Mouse (Mus musculus) stomach, postnatal 0 days (tissue): Measurements from ENCODE around the gene Ern2.

Experiments
- CTCF ChIP-seq: IDR thresholded peaks from 2 replicates; pipeline ENCODE4 v1.5.1; 2016; ENCODE audit warnings: antibody characterized with exemption, low read depth, mild to moderate bottlenecking, moderate library complexity
- EP300 ChIP-seq: optimal IDR thresholded peaks from 2 replicates; pipeline ENCODE3; 2016; ENCODE audit warnings: antibody characterized with exemption

DNA sequence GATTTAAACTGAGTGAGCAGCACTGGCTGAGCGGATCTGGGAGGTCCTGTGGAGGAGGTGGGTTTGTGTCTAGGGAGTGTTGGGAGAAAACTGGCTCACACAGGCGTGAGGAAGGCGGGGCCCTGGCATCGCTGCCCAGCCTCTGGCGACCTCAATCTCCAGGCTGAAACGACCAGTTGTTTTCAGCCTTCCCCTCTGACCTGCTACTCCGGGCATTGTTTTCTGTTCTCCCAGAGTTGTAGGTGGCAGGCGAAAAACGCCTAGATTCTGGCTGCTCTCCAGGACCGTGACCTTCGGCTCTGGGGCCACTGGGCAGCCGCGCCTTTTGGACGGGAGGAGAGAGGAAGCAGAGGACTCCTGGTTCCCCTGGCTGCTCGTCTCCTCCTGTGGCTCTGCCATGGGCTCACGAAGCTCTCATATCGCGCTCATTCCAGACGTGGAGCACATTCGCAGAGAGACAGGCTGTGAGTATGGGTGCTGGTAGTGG, 33.4 kb upstream of the Ern2 start, which contains the start of gene Chp2:
- TF ChIP-seq EP300 (no peak), CTCF (no peak)
